Mouse (Mus musculus): ENCODE data around the gene Casp8. TPM values are rescaled to one million over a fixed set of nuclear protein-coding genes. Genes with fewer than 3 reads are reported as not detected.
"Not testable (repeated sequence)": the region's sequence is repeated elsewhere in the genome, so short reads cannot be mapped to it uniquely, and the experiment has no call there.

Casp8 gene
- polyA plus RNA-seq, 1 experiment from 2014 or later: 44.1 TPM

- Histone ChIP-seq H3K4me3 (ENCODE audit: low read length) (no peak overlapping the region), H3K27ac (ENCODE audit: low read length) (no peak overlapping the region), H3K36me3 (ENCODE audit: insufficient read depth, low read length) (peaks cover 35% of the 10 kb centered on the region), H3K4me1 (ENCODE audit: insufficient read depth, low read length) (no peaks in the 10 kb centered on the region), H3K9ac (replicated peaks; ENCODE audit: low read length) (no peak overlapping the region), H3K9me3 (ENCODE audit: low read length) (no peaks in the 10 kb centered on the region; the same call in 1 of the 2 replicates), H3K27me3 (ENCODE audit: insufficient read depth, low read length) (no peaks in the 10 kb centered on the region), H3K4me2 (replicated peaks; ENCODE audit: low read depth, low read length) (no peak overlapping the region)
- 75% methylated on average over 3 of the region's 3 CpGs for WGBS
- no peak for ATAC-seq (ENCODE audit: low FRiP score, low TSS enrichment)
Measured at GRCm38 (mm10) chr1:58826319-58826718, 31.1 kb downstream of the Casp8 start.

- peaks cover 44% of the 10 kb centered on the region for H3K36me3 ChIP-seq (ENCODE audit: insufficient read depth, low read length)
- 91% methylated on average over 5 of the region's 5 CpGs for WGBS
Measured at GRCm38 (mm10) chr1:58830741-58831140, 35.6 kb downstream of the Casp8 start.

GRCm38 (mm10) chr1:58832198-58832597, 37.0 kb downstream of the Casp8 start:
- no peak overlapping the region for H3K4me3 ChIP-seq (ENCODE audit: low read length)
- H3K4me1 ChIP-seq (ENCODE audit: insufficient read depth, low read length): no peaks in the 10 kb centered on the region
- ATAC-seq (ENCODE audit: low FRiP score, low TSS enrichment): no peak
- H3K9me3 ChIP-seq (ENCODE audit: low read length): no peaks in the 10 kb centered on the region; the same call in 1 of the 2 replicates
- H3K9ac ChIP-seq (replicated peaks; ENCODE audit: low read length): no peak overlapping the region
- no peaks in the 10 kb centered on the region for H3K27me3 ChIP-seq (ENCODE audit: insufficient read depth, low read length)
- 75% methylated on average over 2 of the region's 2 CpGs for WGBS
- no peak overlapping the region for H3K27ac ChIP-seq (ENCODE audit: low read length)
- no peak overlapping the region for H3K4me2 ChIP-seq (replicated peaks; ENCODE audit: low read depth, low read length)
- peaks cover 38% of the 10 kb centered on the region for H3K36me3 ChIP-seq (ENCODE audit: insufficient read depth, low read length)

More at GRCm38 (mm10) chr1:58830741-58831140, 35.6 kb downstream of the Casp8 start:
- Histone ChIP-seq H3K27me3 (ENCODE audit: insufficient read depth, low read length) (no peaks in the 10 kb centered on the region), H3K4me1 (ENCODE audit: insufficient read depth, low read length) (no peaks in the 10 kb centered on the region), H3K27ac (ENCODE audit: low read length) (no peak overlapping the region), H3K9me3 (ENCODE audit: low read length) (no peaks in the 10 kb centered on the region; the same call in 1 of the 2 replicates), H3K9ac (replicated peaks; ENCODE audit: low read length) (no peak overlapping the region), H3K4me2 (replicated peaks; ENCODE audit: low read depth, low read length) (no peak overlapping the region), H3K4me3 (ENCODE audit: low read length) (no peak overlapping the region)
- no peak for ATAC-seq (ENCODE audit: low FRiP score, low TSS enrichment)

GRCm38 (mm10) chr1:58856811-58857210, 61.6 kb downstream of the Casp8 start:
- H3K9me3 ChIP-seq (ENCODE audit: low read length); H3K4me3 ChIP-seq (ENCODE audit: low read length); H3K36me3 ChIP-seq (ENCODE audit: insufficient read depth, low read length); ATAC-seq (ENCODE audit: low FRiP score, low TSS enrichment); H3K4me1 ChIP-seq (ENCODE audit: insufficient read depth, low read length); H3K27me3 ChIP-seq (ENCODE audit: insufficient read depth, low read length); H3K9ac ChIP-seq (replicated peaks; ENCODE audit: low read length); H3K27ac ChIP-seq (ENCODE audit: low read length); H3K4me2 ChIP-seq (replicated peaks; ENCODE audit: low read depth, low read length): not testable (repeated sequence)
- WGBS: 88% methylated on average over 3 of the region's 3 CpGs

GRCm38 (mm10) chr1:58859131-58859530, 64.0 kb downstream of the Casp8 start:
- not testable (repeated sequence) for ATAC-seq (ENCODE audit: low FRiP score, low TSS enrichment); H3K27ac ChIP-seq (ENCODE audit: low read length); H3K4me3 ChIP-seq (ENCODE audit: low read length); H3K4me1 ChIP-seq (ENCODE audit: insufficient read depth, low read length); H3K9me3 ChIP-seq (ENCODE audit: low read length); H3K4me2 ChIP-seq (replicated peaks; ENCODE audit: low read depth, low read length); H3K9ac ChIP-seq (replicated peaks; ENCODE audit: low read length); H3K36me3 ChIP-seq (ENCODE audit: insufficient read depth, low read length); H3K27me3 ChIP-seq (ENCODE audit: insufficient read depth, low read length)
- 57% methylated on average over 4 of the region's 4 CpGs for WGBS

- H3K36me3 ChIP-seq (ENCODE audit: insufficient read depth, low read length); H3K27me3 ChIP-seq (ENCODE audit: insufficient read depth, low read length); H3K9me3 ChIP-seq (ENCODE audit: low read length); H3K9ac ChIP-seq (replicated peaks; ENCODE audit: low read length); H3K27ac ChIP-seq (ENCODE audit: low read length); H3K4me1 ChIP-seq (ENCODE audit: insufficient read depth, low read length); H3K4me2 ChIP-seq (replicated peaks; ENCODE audit: low read depth, low read length); H3K4me3 ChIP-seq (ENCODE audit: low read length): not testable (repeated sequence)
- 0 out of 2 replicates have a peak, but pooled peaks have one; percentile 2 for ATAC-seq (ENCODE audit: low FRiP score, low TSS enrichment)
- WGBS: 73% methylated on average over 13 of the region's 13 CpGs
Measured at GRCm38 (mm10) chr1:58859738-58860365, 64.7 kb downstream of the Casp8 start.

- not testable (repeated sequence) for H3K36me3 ChIP-seq (ENCODE audit: insufficient read depth, low read length); H3K4me2 ChIP-seq (replicated peaks; ENCODE audit: low read depth, low read length); H3K27me3 ChIP-seq (ENCODE audit: insufficient read depth, low read length); H3K4me1 ChIP-seq (ENCODE audit: insufficient read depth, low read length); H3K4me3 ChIP-seq (ENCODE audit: low read length); H3K9me3 ChIP-seq (ENCODE audit: low read length); ATAC-seq (ENCODE audit: low FRiP score, low TSS enrichment); H3K27ac ChIP-seq (ENCODE audit: low read length); H3K9ac ChIP-seq (replicated peaks; ENCODE audit: low read length)
- 83% methylated on average over 3 of the region's 3 CpGs for WGBS
Measured at GRCm38 (mm10) chr1:58860586-58860985, 65.4 kb downstream of the Casp8 start.

GRCm38 (mm10) chr1:58876500-58876899, 81.3 kb downstream of the Casp8 start:
- not testable (repeated sequence) for H3K4me3 ChIP-seq (ENCODE audit: low read length); H3K36me3 ChIP-seq (ENCODE audit: insufficient read depth, low read length); H3K4me2 ChIP-seq (replicated peaks; ENCODE audit: low read depth, low read length); H3K27ac ChIP-seq (ENCODE audit: low read length); H3K4me1 ChIP-seq (ENCODE audit: insufficient read depth, low read length); H3K27me3 ChIP-seq (ENCODE audit: insufficient read depth, low read length); H3K9ac ChIP-seq (replicated peaks; ENCODE audit: low read length); H3K9me3 ChIP-seq (ENCODE audit: low read length); ATAC-seq (ENCODE audit: low FRiP score, low TSS enrichment)
- WGBS: 93% methylated on average over 4 of the region's 4 CpGs

GRCm38 (mm10) chr1:58879291-58879690, 84.1 kb downstream of the Casp8 start:
- not testable (repeated sequence) for H3K4me3 ChIP-seq (ENCODE audit: low read length); H3K27ac ChIP-seq (ENCODE audit: low read length); H3K4me2 ChIP-seq (replicated peaks; ENCODE audit: low read depth, low read length); H3K27me3 ChIP-seq (ENCODE audit: insufficient read depth, low read length); H3K9ac ChIP-seq (replicated peaks; ENCODE audit: low read length); ATAC-seq (ENCODE audit: low FRiP score, low TSS enrichment); H3K36me3 ChIP-seq (ENCODE audit: insufficient read depth, low read length); H3K4me1 ChIP-seq (ENCODE audit: insufficient read depth, low read length); H3K9me3 ChIP-seq (ENCODE audit: low read length)
- WGBS: 98% methylated on average over 2 of the region's 2 CpGs

GRCm38 (mm10) chr1:58883279-58883678, 88.1 kb downstream of the Casp8 start:
- not testable (repeated sequence) for H3K4me1 ChIP-seq (ENCODE audit: insufficient read depth, low read length); H3K9me3 ChIP-seq (ENCODE audit: low read length); H3K27ac ChIP-seq (ENCODE audit: low read length); H3K4me3 ChIP-seq (ENCODE audit: low read length); H3K27me3 ChIP-seq (ENCODE audit: insufficient read depth, low read length); H3K4me2 ChIP-seq (replicated peaks; ENCODE audit: low read depth, low read length); H3K9ac ChIP-seq (replicated peaks; ENCODE audit: low read length); H3K36me3 ChIP-seq (ENCODE audit: insufficient read depth, low read length); ATAC-seq (ENCODE audit: low FRiP score, low TSS enrichment)
- 86% methylated on average over 9 of the region's 9 CpGs for WGBS

Measured in kidney, embryonic 16.5 days (tissue).